Mouse (Mus musculus) splenic B cell, adult 2 months (primary cell): ENCODE measurements around the gene Rlbp1.
A peak's percentile ranks its signal among the peaks of the same experiment; 100 is the strongest.

ENCODE experiments used
- DNase-seq: peaks from one replicate; pipeline ENCODE4 v3.0.0-alpha.2; 2011; ENCODE audit warnings: low read depth, low spot score
- H3K27me3 ChIP-seq: 2 replicates; pipeline ENCODE4 v1.6.1; 2012; ENCODE audit warnings: mild to moderate bottlenecking, low read length, moderate library complexity, mixed read lengths; ENCODE audit not compliant: control insufficient read depth, poor library complexity, insufficient read depth, severe bottlenecking
- H3K36me3 ChIP-seq: 2 replicates; pipeline ENCODE4 v1.6.1; 2012; ENCODE audit warnings: mild to moderate bottlenecking, low read length, moderate library complexity, mixed read lengths; ENCODE audit not compliant: control insufficient read depth, poor library complexity, insufficient read depth, severe bottlenecking

The Rlbp1 gene

DNA sequence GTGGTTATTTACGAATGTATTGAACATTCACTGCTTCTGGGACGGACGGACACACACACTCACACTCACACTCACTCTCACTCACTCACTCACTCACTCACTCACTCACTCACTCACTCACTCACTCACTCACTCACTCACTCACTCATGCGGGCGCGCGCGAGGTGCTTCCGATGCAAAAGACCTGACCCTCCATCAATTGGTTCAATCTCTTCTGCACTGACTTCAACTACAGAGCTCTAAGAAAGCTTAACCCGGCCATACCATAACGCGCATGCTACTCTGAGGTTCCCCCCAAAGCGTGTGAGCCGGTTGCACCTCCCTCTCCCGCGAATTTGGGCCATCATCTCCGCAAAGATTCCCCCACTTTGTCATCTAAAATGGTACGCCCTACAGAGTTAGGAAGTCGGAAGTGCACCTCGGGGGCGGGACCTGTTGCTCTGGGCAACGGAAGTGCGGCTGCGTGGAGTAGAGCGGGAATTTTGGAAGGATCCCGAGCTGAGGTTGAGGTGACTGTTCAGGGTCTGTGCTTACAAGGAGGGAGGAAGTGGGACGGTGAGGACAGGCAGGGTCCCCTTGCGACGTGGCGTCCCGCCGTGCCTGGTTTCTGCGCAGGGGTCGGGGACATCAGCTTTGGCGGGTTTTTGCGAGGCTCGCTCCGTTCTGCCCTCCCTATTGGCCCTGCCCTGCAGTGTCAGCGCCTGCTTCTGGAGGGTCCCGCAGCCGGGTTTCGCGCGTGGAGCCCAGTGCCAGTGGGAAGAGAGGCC is 5.2 kb upstream of the Rlbp1 start, which contains the start of gene Fanci:
TSS of gene Fanci (plus strand) at position 47 of the 767 bp plus-strand sequence.
- Histone ChIP-seq H3K36me3 (no peaks in the 10 kb centered on the region), H3K27me3 (no peaks in the 10 kb centered on the region)
- peak; percentile 95 for DNase-seq

DNA sequence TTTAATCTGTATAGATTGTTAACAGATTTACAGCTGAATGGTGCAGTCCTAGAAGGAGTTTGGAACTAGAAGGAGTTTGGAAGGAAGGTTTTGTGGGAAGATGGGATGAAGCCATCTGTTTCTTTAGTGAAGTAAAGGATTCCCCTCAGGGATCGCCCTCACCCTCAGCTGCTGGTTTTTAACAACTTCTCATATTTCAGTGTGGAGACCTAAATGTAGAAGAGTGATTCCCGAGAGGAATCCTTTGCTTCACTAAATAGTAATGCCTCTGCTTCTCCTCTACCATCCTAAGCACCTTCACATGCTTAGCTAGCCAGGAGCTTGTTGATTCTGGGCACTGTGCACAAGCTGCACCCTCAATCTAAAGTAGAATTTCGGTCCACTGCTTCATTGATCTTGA is 4.6 kb upstream of the Rlbp1 start:
- H3K36me3 ChIP-seq, result no peaks in the 10 kb centered on the region
- no peak for DNase-seq

DNA sequence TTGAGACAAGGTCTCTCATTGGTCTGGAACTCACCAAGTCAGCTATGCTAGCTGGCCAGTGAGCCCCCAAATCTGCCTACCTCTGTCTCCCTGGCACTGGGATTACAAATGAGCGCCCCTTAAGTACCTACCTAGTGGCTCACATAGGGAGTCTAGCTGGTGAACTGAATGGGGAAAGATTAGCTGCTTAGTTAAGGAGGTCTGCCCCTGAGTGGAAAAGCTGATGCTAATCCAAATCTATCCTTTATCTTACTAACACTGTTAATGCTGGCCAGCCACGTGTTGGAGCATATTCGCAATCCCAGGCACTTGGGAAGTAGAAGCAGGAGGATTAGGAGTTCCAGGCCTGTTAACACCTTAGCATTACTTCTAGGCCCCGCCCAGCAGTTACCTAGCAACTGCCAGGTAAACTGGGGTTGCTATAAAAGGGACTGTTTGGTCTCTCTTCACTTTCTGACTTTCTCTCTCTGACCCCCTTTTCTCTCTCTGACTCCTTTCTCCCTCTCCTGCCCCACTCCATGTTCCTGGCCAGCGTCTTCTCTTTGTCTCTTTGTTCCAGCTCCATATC is 3.4 kb upstream of the Rlbp1 start:
- no peaks in the 10 kb centered on the region for H3K27me3 ChIP-seq
- H3K36me3 ChIP-seq, result no peaks in the 10 kb centered on the region

More for the DNA sequence above, 4.6 kb upstream of the Rlbp1 start:
- no peaks in the 10 kb centered on the region for H3K27me3 ChIP-seq

DNA sequence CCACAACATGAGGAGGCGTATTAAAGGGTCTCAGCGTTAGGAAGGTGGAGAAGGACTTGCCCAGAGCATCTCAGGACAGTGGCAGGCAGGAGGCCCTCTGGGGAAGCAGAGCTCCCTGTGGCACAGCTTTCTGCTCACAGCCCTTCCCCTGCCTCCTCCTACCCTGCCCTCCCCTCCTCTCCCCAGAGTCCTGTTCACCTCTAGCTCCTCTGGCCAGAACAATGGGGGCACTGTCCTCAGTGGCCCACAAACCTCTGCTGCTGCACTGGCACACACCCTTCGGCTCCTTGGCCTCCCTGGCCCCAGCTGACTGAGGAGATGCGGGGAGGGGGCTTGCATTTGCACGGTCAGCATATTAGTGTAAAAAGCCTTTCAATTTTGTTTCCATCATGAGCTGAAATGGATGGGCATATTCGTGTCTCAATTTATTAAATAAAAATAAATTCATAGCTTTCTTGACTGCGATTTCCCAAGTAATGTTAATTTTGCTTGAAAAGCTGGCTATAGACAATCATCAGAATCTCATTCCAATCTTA is 1.9 kb upstream of the Rlbp1 start:
- H3K36me3 ChIP-seq, result no peaks in the 10 kb centered on the region
- H3K27me3 ChIP-seq, result no peaks in the 10 kb centered on the region
- DNase-seq, result no peak

More for the DNA sequence above, 3.4 kb upstream of the Rlbp1 start:
- DNase-seq, result no peak

DNA sequence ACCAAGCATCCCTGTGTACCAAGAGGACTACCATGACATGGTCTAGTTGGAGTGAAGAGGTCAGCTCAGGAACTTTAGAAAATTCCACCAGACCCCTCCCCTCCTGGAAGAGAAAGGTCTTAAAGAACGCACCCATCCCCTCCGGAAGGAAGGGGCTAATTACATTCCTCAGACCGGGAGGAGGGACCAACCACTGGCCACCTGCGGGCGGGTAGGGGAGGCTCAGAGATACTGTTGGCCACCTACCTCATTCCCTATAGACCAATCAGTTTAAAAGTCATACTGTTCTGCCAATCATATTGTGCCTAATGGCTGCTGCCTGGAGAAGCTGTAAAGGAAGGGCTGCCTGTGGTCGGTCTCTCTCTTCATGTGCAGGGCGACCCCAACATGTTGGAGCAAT is 1.1 kb upstream of the Rlbp1 start:
- Histone ChIP-seq H3K36me3 (no peaks in the 10 kb centered on the region), H3K27me3 (no peaks in the 10 kb centered on the region)
- no peak for DNase-seq

DNA sequence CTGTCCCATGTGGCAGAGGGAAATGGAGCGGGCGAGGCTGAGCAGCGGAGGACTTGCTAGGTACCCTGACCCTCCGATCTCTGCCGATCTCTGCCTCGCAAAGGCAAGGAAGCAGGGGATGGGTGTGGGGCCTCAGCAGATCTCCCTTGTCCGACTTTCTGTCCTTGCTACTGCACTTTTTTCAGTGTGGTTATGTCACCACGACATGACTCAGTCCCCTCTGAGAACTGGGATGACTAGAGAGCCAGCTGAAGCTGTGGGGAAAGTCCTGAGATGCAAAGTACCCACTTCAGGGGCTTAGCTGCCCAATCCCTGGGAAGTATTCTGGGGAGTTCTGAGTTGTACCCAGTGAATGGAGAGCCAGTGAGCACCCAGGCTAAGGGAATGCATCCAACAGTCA is 292 bp upstream of the Rlbp1 start:
- H3K36me3 ChIP-seq, result no peaks in the 10 kb centered on the region
- no peaks in the 10 kb centered on the region for H3K27me3 ChIP-seq
- DNase-seq, result no peak

DNA sequence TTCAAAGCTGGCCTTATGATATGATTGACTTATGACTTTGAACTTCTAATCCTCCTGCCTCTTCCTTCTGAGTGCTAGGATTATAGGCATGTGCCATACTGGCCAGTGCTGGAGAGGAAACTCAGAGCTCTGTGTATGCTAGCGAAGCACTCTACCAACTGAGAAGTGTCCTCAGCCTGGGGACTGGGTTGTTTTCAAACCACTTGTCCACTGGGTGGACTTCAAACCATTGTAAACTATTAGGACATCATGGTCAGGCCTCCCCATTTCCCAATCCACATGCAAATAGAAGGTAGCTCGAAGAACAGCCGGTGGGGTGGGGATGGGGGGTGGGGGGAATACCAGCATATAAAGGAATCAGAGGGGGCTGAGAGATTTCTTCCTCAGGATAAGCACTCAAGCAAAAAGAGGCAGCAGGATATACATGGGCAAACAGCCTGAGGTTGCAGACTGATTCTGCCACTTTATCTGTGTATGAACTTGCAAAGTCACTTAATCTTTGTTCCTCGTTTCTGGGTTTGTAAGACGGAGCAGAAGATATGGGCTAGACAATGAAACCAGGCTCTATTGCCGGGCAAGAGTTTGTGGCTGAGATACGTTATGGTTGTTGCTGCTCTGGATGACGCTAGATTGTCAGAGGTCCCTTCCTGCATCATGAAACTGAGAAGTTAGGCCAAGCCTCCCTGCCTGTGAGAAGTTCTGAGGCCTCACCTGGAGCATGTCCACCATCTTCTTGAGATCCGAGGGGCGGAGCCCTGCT is 10.2 kb downstream of the Rlbp1 start:
- no peaks in the 10 kb centered on the region for H3K27me3 ChIP-seq

DNA sequence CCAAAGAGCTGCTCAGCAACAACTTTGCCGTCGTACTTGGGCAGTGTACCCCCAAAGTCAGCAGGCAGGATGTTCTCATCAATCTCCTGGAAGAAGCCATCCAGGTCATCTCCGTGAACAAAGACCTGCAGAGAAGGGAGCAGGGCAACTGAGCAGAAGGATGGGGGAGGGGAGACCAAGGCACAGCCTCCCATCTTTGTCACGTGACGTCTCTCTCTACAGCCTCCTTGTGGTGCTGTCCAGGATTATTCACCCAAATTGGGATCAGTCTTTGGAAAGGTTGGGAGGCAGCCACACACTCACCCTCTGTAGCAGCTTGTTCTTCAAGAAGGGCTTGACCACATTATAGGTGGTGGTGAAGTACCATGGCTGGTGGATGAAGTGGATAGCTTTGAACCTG is 11.3 kb downstream of the Rlbp1 start:
- DNase-seq, result no peak
- no peaks in the 10 kb centered on the region for H3K36me3 ChIP-seq
- no peaks in the 10 kb centered on the region for H3K27me3 ChIP-seq

More for the DNA sequence above, 10.2 kb downstream of the Rlbp1 start:
- no peaks in the 10 kb centered on the region for H3K36me3 ChIP-seq
- DNase-seq, result no peak

DNA sequence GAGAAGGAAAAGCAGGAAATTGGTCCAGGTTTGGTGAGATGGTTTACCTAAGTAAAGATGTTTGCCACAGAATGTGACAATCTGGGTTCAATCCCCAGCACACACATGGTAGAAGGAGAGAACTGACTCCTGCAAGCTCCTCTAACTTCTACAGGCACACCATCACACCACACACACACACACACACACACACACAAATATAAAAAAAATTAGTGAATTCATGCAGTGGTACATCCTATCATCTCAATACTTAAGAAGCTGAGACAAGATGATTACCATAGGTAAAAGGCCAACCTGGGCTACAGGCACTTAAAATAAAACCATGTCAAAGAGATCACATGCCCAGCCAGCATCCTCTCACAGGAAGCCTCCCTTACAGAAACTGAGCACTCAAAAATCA is 12.8 kb downstream of the Rlbp1 start:
- Histone ChIP-seq H3K36me3 (no peaks in the 10 kb centered on the region), H3K27me3 (no peaks in the 10 kb centered on the region)
- no peak for DNase-seq

DNA sequence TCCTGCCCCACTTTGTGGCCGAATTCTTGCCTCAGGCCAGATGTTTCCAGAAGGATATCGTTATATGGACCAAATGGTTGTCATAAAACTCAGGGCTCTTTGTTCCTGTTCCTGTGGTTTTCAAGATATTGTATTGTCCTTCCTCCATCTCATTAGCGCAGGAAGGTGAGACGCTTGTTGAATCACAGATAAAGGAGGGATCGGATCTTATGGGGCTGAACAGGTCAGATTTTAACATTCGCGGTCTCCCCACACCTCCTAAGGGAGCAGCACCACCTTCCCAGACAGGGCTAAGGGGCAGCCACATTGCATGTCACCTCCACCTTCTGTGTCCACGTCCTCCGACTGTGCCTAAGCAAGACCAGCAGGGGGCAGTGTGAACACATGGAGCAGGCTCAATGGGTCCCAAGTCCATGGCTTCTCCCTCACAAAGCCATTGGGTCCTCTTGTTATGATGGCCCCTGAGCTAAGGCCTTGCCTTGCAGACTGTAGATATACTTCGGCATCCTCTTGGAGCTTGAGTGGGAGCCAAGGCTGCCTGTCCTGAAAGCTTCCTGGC is 15.4 kb downstream of the Rlbp1 start:
- DNase-seq, result peak; percentile 83
- Histone ChIP-seq H3K27me3 (no peaks in the 10 kb centered on the region), H3K36me3 (no peaks in the 10 kb centered on the region)

DNA sequence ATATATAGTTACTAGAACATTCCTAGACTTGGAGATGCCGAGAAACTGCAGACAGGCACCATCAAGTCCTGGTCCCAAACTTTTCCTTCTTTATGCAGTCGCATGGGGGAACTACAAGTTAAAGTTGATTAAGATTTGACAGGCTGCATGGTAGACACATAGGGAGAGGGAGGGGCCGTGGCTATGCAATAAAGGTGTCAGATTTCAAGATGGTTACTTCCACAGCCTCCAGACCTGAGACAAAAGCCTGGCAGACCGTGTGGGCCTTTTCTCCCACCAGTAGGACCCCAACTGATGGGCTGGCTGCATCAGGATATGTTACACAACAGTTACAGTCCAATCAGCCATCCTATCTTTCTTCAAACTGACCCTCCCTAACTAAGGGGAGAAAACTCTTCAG is 17.4 kb downstream of the Rlbp1 start:
- no peaks in the 10 kb centered on the region for H3K27me3 ChIP-seq
- DNase-seq, result no peak
- H3K36me3 ChIP-seq, result no peaks in the 10 kb centered on the region

DNA sequence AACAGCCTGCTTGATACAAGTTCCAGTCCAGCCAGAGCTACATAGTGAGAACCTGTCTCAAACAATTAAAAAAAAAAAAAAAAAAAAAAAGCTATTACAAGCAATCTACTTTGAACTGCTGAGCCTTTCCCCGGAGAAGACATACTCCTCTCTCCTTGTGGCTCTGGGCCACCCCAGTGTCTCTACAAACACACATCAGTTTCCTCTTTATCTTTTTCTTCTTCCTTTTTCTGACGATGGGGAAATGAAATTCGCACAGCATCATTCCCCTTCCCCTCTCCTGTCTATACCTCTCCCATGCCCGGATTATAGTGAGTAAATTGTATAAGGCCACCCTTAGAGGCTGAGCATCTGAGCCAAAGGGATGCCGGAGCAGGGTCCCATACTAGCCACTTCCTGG is 18.2 kb downstream of the Rlbp1 start:
- H3K27me3 ChIP-seq, result no peaks in the 10 kb centered on the region
- no peak for DNase-seq
- no peaks in the 10 kb centered on the region for H3K36me3 ChIP-seq

DNA sequence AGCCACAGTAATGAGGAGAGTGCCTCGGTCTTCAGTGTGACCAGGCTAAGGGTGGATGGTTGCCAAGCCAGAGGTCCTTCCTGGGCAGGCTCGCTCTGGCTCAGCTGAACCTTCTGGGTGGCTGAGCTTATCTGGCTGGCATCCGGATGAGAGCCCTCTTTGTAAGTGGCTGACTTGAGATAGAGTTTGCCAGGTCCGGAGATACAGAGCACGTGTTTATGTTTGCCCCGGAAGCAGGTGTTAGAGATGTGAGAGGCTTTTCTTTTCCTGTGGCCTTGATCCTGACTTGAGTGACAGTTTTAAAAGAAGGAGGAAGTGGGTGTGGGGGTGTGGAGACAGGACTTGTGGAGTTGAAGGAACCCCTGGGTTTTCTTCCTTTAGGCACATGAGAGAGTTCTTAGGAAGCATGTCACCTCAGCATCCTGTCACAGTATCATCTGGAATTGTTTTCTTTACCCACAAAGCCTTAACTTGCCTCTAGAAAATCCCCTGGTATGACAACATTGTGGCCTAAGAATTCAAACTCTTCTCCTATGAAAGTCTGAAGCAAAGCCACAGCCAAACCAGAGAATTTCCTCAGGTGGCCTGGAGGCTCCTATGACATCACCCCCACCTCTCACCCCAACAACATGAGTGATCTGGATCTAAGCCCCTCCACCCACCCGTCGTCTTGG is 23.3 kb downstream of the Rlbp1 start:
- DNase-seq, result peak; percentile 18
- H3K27me3 ChIP-seq, result no peaks in the 10 kb centered on the region
- H3K36me3 ChIP-seq, result peaks cover 6% of the 10 kb centered on the region

DNA sequence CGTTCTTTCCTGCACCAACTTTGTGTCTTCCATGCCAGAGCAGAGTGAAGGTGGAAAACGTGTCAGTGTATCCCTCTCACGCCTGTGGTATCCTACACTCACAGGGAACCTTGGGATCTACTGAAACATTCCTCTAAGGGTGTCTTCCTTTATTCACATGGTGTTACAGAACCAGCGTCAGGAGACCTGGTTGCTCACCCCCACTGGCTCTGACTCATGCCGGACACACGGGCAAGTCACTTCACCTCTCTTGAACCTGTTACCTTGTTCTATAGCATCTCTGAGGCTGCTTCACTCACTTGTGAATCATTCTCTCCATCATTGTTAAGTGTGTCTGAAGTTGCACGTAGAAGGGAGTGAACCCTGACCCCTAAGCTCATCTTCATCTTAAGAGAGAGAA is 24.0 kb downstream of the Rlbp1 start:
- H3K27me3 ChIP-seq, result no peaks in the 10 kb centered on the region
- peaks cover 6% of the 10 kb centered on the region for H3K36me3 ChIP-seq
- no peak for DNase-seq
